Mouse (Mus musculus): ENCODE data around the gene Map3k14. TPM values are rescaled to one million over a fixed set of nuclear protein-coding genes. Genes with fewer than 3 reads are reported as not detected.

Map3k14 gene
- polyA plus RNA-seq, 1 experiment from 2014 or later: 5.3 TPM

DNA sequence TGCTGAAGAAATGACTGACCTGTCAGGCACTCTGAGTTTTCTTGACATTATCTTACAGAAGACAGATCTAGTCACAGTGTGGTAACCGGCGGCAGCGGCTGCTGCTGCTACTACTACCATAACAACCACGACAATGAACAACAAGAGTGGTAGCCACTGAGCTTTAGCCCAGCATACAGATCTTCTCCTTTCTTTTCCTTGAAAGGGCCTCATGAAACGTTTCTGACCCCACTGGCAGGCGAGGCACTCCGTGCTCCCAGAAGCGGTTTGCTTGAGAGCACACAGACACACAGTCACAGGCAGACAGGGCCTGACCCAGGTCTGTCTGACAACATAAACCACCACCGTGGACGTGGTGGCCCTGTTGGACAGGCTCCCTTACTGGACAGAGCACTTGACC is 3.7 kb downstream of the Map3k14 start:
- Histone ChIP-seq H3K4me1 (ENCODE audit: insufficient read depth, low read length) (peaks cover 80% of the 10 kb centered on the region), H3K27me3 (ENCODE audit: insufficient read depth, low read length) (no peaks in the 10 kb centered on the region), H3K27ac (ENCODE audit: low read length) (no peak overlapping the region; the same call in 1 of the 2 replicates), H3K4me2 (replicated peaks; ENCODE audit: low read depth, low read length) (peak overlapping the region; percentile 42; the same call in 1 of the 2 replicates), H3K9me3 (ENCODE audit: low read length) (no peaks in the 10 kb centered on the region), H3K4me3 (ENCODE audit: low read length) (no peak overlapping the region), H3K9ac (replicated peaks; ENCODE audit: low read length) (peak overlapping the region; percentile 55), H3K36me3 (ENCODE audit: insufficient read depth, low read length) (no peaks in the 10 kb centered on the region)
- ATAC-seq (ENCODE audit: low FRiP score, low TSS enrichment): no peak
- WGBS: 40% methylated on average over 10 of the region's 10 CpGs

DNA sequence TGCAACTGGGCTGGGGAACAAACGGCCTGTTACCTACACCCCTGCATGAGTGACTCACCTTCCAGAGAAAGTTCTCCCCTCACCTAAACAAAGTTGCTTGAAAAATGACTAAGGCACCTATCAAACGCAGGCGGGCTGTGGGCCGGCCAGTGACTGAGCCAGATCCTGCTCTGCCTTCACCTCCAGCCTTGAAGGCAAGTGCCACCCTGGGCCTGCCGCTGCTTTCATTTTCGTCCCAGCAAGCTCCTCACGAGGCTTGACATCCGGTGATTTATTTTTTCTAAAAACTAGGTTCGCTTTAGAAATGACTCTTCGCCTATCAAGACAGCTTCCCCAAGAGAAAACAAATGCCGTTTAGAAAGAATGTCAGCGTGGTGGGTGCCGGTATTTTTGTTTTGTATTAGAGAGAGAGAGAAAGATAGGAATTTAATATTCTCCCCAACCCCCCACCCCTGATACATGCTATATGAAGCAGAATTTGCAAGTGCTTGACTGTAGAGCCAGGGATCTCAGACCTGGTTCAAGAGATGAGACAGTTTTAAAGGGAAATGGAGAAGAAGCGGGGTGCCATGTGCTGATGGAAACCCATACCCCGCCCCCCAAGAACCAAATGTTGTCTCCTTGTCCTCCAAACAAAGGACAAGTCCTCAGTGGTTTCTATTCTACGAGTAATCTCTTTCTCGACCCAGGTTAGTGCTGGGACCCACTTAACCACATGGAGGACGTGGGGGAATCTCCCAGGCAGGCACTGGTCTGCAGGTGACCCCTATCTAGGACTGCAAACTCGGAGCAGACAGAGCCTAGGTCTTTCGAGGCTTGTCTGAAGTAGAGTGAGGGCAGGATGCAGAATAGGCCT is 4.6 kb downstream of the Map3k14 start:
- no peaks in the 10 kb centered on the region for H3K9me3 ChIP-seq (ENCODE audit: low read length)
- 58% methylated on average over 20 of the region's 20 CpGs for WGBS
- H3K4me2 ChIP-seq (replicated peaks; ENCODE audit: low read depth, low read length): peak overlapping the region; percentile 42
- peak overlapping the region; percentile 55; the same call in 1 of the 2 replicates for H3K9ac ChIP-seq (replicated peaks; ENCODE audit: low read length)
- ATAC-seq (ENCODE audit: low FRiP score, low TSS enrichment): no peak
- H3K27me3 ChIP-seq (ENCODE audit: insufficient read depth, low read length): no peaks in the 10 kb centered on the region
- H3K4me3 ChIP-seq (ENCODE audit: low read length): no peak overlapping the region
- peaks cover 74% of the 10 kb centered on the region for H3K4me1 ChIP-seq (ENCODE audit: insufficient read depth, low read length)
- H3K27ac ChIP-seq (ENCODE audit: low read length): peak overlapping the region; percentile 46
- H3K36me3 ChIP-seq (ENCODE audit: insufficient read depth, low read length): no peaks in the 10 kb centered on the region

- no peak overlapping the region for H3K4me3 ChIP-seq (ENCODE audit: low read length)
- peak overlapping the region; percentile 17 for H3K4me2 ChIP-seq (replicated peaks; ENCODE audit: low read depth, low read length)
- 80% methylated on average over 7 of the region's 7 CpGs for WGBS
- peaks cover 74% of the 10 kb centered on the region for H3K4me1 ChIP-seq (ENCODE audit: insufficient read depth, low read length)
- no peaks in the 10 kb centered on the region for H3K36me3 ChIP-seq (ENCODE audit: insufficient read depth, low read length)
- H3K27me3 ChIP-seq (ENCODE audit: insufficient read depth, low read length): no peaks in the 10 kb centered on the region
- no peak for ATAC-seq (ENCODE audit: low FRiP score, low TSS enrichment)
- no peak overlapping the region for H3K9ac ChIP-seq (replicated peaks; ENCODE audit: low read length)
- peak overlapping the region; percentile 46; the same call in 1 of the 2 replicates for H3K27ac ChIP-seq (ENCODE audit: low read length)
- H3K9me3 ChIP-seq (ENCODE audit: low read length): no peaks in the 10 kb centered on the region
Observed at GRCm38 (mm10) chr11:103261671-103262411, 5.4 kb downstream of the Map3k14 start.

- 54% methylated on average over 12 of the region's 12 CpGs for WGBS
- Histone ChIP-seq H3K4me1 (ENCODE audit: insufficient read depth, low read length) (peaks cover 65% of the 10 kb centered on the region), H3K4me3 (ENCODE audit: low read length) (no peak overlapping the region), H3K4me2 (replicated peaks; ENCODE audit: low read depth, low read length) (no peak overlapping the region), H3K36me3 (ENCODE audit: insufficient read depth, low read length) (no peaks in the 10 kb centered on the region), H3K9me3 (ENCODE audit: low read length) (no peaks in the 10 kb centered on the region), H3K27me3 (ENCODE audit: insufficient read depth, low read length) (no peaks in the 10 kb centered on the region), H3K9ac (replicated peaks; ENCODE audit: low read length) (no peak overlapping the region), H3K27ac (ENCODE audit: low read length) (peak overlapping the region; percentile 64)
- ATAC-seq (ENCODE audit: low FRiP score, low TSS enrichment): no peak
Observed at GRCm38 (mm10) chr11:103260515-103261192, 6.6 kb downstream of the Map3k14 start.

DNA sequence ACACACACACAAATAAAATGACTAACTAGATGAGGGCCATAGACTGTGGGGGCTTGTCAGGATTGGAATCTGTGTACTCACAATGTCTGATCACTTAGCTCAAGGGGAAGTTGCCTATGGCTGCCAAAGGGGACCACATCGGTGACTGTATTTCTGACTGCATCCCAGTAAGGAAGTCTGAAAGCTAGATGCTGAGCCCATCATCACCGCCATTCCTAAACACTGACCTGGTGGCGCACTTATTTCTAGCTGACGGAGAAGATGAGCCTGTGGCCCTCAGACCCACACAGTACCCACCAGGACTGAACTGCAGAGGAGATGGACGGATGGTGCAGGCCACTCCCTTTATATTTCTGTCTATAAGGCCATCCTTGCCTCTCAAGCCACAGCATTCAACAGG is 7.2 kb downstream of the Map3k14 start:
- Histone ChIP-seq H3K4me3 (ENCODE audit: low read length) (no peak overlapping the region), H3K4me1 (ENCODE audit: insufficient read depth, low read length) (peaks cover 60% of the 10 kb centered on the region), H3K36me3 (ENCODE audit: insufficient read depth, low read length) (no peaks in the 10 kb centered on the region)

GRCm38 (mm10) chr11:103257938-103258481 is 9.3 kb downstream of the Map3k14 start:
- Histone ChIP-seq H3K9ac (replicated peaks; ENCODE audit: low read length) (no peak overlapping the region), H3K4me2 (replicated peaks; ENCODE audit: low read depth, low read length) (no peak overlapping the region), H3K36me3 (ENCODE audit: insufficient read depth, low read length) (no peaks in the 10 kb centered on the region), H3K27ac (ENCODE audit: low read length) (no peak overlapping the region), H3K27me3 (ENCODE audit: insufficient read depth, low read length) (no peaks in the 10 kb centered on the region), H3K4me3 (ENCODE audit: low read length) (no peak overlapping the region), H3K9me3 (ENCODE audit: low read length) (no peaks in the 10 kb centered on the region), H3K4me1 (ENCODE audit: insufficient read depth, low read length) (peaks cover 40% of the 10 kb centered on the region)
- ATAC-seq (ENCODE audit: low FRiP score, low TSS enrichment): no peak
- 81% methylated on average over 4 of the region's 4 CpGs for WGBS

More for the DNA sequence above, 7.2 kb downstream of the Map3k14 start:
- no peak for ATAC-seq (ENCODE audit: low FRiP score, low TSS enrichment)
- Histone ChIP-seq H3K27ac (ENCODE audit: low read length) (no peak overlapping the region; the same call in 1 of the 2 replicates), H3K9me3 (ENCODE audit: low read length) (no peaks in the 10 kb centered on the region), H3K27me3 (ENCODE audit: insufficient read depth, low read length) (no peaks in the 10 kb centered on the region), H3K9ac (replicated peaks; ENCODE audit: low read length) (no peak overlapping the region), H3K4me2 (replicated peaks; ENCODE audit: low read depth, low read length) (no peak overlapping the region)
- 85% methylated on average over 5 of the region's 5 CpGs for WGBS

DNA sequence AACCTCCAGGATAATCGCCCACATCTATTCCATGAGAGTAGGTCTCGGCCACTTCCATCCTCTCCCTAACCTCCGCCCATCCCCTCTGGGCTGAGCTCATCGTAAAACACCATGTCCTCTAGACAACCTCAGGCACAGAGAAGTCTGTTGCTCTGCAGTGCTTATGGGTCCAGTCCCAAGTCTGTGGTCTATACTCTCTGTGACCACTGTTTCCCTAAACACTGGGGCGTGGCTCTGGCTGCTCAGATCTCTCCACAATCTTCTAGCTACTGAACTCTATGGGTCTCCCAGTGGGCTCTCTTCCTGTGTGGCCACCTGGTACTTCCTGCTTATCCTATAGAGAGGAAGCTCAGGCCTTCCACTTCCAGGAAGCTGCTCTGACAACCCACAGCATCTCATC is 13.7 kb downstream of the Map3k14 start:
- Histone ChIP-seq H3K9me3 (ENCODE audit: low read length) (no peaks in the 10 kb centered on the region), H3K4me3 (ENCODE audit: low read length) (no peak overlapping the region), H3K27me3 (ENCODE audit: insufficient read depth, low read length) (no peaks in the 10 kb centered on the region), H3K9ac (replicated peaks; ENCODE audit: low read length) (no peak overlapping the region), H3K27ac (ENCODE audit: low read length) (no peak overlapping the region), H3K4me1 (ENCODE audit: insufficient read depth, low read length) (peaks cover 6% of the 10 kb centered on the region; the same call in 1 of the 2 replicates), H3K4me2 (replicated peaks; ENCODE audit: low read depth, low read length) (no peak overlapping the region), H3K36me3 (ENCODE audit: insufficient read depth, low read length) (no peaks in the 10 kb centered on the region)
- WGBS: 76% methylated on average over 5 of the region's 5 CpGs
- no peak for ATAC-seq (ENCODE audit: low FRiP score, low TSS enrichment)

DNA sequence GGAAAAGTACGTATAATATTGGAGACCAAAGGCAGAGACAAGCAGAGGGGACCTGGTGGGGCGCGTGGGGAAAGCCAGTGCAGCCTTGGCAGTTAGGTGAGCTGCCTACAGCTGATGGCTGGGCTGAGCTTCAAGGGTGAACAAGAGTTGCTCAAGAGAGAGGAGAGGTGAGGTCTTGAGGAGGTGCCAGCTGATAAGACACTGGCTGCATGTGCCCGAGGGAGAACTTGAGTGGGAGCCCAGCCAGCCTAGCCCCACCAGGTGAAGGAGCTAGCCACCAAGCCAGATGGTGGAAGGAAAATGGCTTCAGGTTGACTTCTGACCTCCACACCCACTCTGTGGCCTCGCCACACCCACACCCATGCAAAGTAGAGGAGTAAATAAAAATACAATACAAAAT is 14.9 kb downstream of the Map3k14 start:
- H3K27ac ChIP-seq (ENCODE audit: low read length): no peak overlapping the region
- no peaks in the 10 kb centered on the region for H3K27me3 ChIP-seq (ENCODE audit: insufficient read depth, low read length)
- no peaks in the 10 kb centered on the region for H3K36me3 ChIP-seq (ENCODE audit: insufficient read depth, low read length)
- H3K4me2 ChIP-seq (replicated peaks; ENCODE audit: low read depth, low read length): no peak overlapping the region
- ATAC-seq (ENCODE audit: low FRiP score, low TSS enrichment): no peak
- H3K9ac ChIP-seq (replicated peaks; ENCODE audit: low read length): no peak overlapping the region
- 92% methylated on average over 5 of the region's 5 CpGs for WGBS
- H3K9me3 ChIP-seq (ENCODE audit: low read length): no peaks in the 10 kb centered on the region
- peaks cover 15% of the 10 kb centered on the region for H3K4me1 ChIP-seq (ENCODE audit: insufficient read depth, low read length)
- H3K4me3 ChIP-seq (ENCODE audit: low read length): no peak overlapping the region

DNA sequence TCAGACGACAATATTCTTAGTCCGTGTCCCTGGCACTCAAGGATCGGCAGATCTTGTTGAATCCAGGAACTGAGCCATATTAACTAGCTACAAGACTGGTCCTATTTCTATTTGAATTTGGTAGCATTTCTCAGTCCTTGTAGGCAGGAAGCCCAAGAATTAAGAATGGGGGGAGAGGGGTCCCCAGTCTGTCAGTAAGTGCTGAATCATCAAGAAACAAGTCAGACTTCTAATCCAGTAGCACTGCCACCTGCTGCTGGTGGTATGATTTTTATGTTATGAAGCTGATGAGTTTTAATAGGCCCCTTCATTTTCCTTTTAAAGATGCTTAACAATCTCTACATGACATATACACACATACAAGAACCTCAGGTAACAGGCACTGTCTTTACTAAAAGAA is 16.9 kb downstream of the Map3k14 start:
- no peak overlapping the region for H3K4me3 ChIP-seq (ENCODE audit: low read length)
- no peak for ATAC-seq (ENCODE audit: low FRiP score, low TSS enrichment)
- WGBS: 92% methylated on average over 3 of the region's 3 CpGs

More for the DNA sequence above, 16.9 kb downstream of the Map3k14 start:
- H3K36me3 ChIP-seq (ENCODE audit: insufficient read depth, low read length): no peaks in the 10 kb centered on the region
- no peak overlapping the region for H3K9ac ChIP-seq (replicated peaks; ENCODE audit: low read length)
- H3K4me1 ChIP-seq (ENCODE audit: insufficient read depth, low read length): peaks cover 31% of the 10 kb centered on the region
- H3K9me3 ChIP-seq (ENCODE audit: low read length): no peaks in the 10 kb centered on the region
- H3K27ac ChIP-seq (ENCODE audit: low read length): no peak overlapping the region
- no peak overlapping the region for H3K4me2 ChIP-seq (replicated peaks; ENCODE audit: low read depth, low read length)
- H3K27me3 ChIP-seq (ENCODE audit: insufficient read depth, low read length): no peaks in the 10 kb centered on the region

Data from kidney, embryonic 16.5 days (tissue).